Mouse (Mus musculus) splenic B cell, adult 2 months (primary cell): ENCODE measurements around the gene Wdr90.

Source experiments
- DNase-seq: peaks from one replicate; pipeline ENCODE4 v3.0.0-alpha.2; 2011; ENCODE audit warnings: low read depth, low spot score
- H3K27me3 ChIP-seq: 2 replicates; pipeline ENCODE4 v1.6.1; 2012; ENCODE audit warnings: mild to moderate bottlenecking, low read length, moderate library complexity, mixed read lengths; ENCODE audit not compliant: control insufficient read depth, poor library complexity, insufficient read depth, severe bottlenecking
- H3K36me3 ChIP-seq: 2 replicates; pipeline ENCODE4 v1.6.1; 2012; ENCODE audit warnings: mild to moderate bottlenecking, low read length, moderate library complexity, mixed read lengths; ENCODE audit not compliant: control insufficient read depth, poor library complexity, insufficient read depth, severe bottlenecking

The Wdr90 gene

DNA sequence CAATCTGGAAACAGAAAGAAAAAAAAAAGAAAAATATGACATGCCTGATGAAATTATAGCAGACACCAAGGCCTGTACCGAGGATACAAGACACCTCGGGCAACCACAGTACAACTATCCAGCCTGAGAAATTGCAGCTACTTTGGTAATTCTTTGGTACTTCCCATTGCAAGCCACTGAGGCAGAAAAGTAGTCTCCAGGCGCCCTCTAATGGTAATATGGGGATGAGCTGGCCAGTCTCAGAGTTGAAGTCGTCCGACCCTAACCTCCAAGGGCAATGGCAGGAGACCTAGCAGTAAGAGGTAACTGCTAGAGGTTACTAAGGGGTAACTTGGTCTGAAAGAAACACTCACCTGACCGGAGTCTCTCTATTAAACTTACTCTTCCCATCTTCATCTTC, 60.3 kb downstream of the Wdr90 start:
- Histone ChIP-seq H3K36me3 (no peaks in the 10 kb centered on the region), H3K27me3 (no peaks in the 10 kb centered on the region)
- DNase-seq, result peak; percentile 89

DNA sequence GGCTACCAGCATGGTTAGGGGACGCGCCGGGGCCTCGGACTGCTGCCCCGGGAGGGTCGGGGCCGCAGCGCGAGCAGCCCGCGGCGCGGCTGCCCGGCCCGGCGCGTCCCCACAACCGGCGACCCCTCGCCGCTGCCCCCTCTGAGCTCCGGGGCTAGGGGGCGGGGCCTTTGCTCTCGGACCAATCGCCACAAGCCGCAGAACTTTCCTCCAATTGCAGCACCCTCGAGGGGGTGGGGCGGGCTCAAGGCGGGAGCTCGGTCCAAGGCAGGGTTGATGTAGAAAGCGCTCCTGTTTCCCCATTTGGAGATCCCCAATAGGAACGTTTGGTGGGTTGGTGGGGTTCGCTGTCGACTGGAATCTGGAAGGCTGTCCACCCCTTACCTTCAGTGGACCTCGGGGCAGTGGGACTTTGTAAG, 64.3 kb downstream of the Wdr90 start, which contains the start of gene Metrn:
Metrn (minus strand) TSS at position 186 of the 419 bp plus-strand sequence.
- no peaks in the 10 kb centered on the region for H3K27me3 ChIP-seq
- no peaks in the 10 kb centered on the region for H3K36me3 ChIP-seq
- DNase-seq, result peak; percentile 81

DNA sequence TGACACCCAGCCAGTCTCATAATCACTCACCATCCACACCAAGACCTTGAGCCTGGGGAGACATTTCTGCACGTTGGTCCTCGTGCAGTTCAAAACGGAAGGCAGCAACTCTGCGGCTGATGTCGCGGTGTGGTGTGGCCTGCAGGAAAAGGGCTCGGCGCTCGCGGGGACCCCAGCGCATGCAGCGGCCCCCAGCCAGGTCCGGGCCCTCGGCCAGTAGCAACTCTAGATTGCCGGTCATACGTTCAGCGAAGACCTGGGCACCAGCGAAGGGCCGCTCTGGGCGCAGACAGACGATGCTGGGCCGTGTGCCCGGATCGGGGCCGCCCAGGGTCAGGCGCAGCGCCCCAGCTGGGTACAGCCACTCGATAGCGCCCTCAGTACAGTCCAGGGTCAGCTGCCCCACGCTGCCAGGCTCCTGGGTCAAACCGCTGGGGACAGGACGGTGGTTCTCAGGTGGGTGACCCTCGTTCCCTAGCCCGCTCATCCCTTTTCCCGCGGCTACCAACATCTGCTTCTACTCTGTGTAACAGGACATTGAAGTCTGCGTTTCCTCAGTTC, 65.0 kb downstream of the Wdr90 start:
- H3K27me3 ChIP-seq, result no peaks in the 10 kb centered on the region
- no peaks in the 10 kb centered on the region for H3K36me3 ChIP-seq
- DNase-seq, result no peak

DNA sequence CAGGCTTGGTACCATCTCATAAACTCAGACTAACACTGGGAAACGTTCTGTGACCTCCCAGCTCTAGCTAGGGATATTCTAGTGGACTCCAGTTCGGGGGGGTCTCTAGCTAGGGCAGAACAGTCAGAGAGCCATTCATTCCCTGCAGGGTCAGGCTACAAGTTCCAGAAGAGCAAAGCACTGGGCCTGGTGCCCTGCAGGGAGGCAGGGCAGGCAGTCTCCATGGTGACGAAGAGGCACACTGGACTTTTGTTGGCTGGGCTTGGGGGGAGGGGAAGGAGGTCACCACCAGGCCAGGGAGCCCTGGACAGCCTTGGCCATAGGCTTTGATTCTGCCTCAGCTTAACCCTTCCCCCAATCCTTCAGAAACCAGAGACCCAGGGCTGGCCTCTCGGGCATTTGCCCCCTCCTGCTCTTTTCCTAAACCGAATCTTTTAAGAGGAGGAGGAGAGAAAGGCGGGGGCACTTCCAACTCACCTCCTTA, 65.7 kb downstream of the Wdr90 start, which contains the start of gene AC134908.4:
AC134908.4 (minus strand) TSS at position 51 of the 484 bp plus-strand sequence.
- DNase-seq, result no peak
- Histone ChIP-seq H3K27me3 (no peaks in the 10 kb centered on the region), H3K36me3 (no peaks in the 10 kb centered on the region)

DNA sequence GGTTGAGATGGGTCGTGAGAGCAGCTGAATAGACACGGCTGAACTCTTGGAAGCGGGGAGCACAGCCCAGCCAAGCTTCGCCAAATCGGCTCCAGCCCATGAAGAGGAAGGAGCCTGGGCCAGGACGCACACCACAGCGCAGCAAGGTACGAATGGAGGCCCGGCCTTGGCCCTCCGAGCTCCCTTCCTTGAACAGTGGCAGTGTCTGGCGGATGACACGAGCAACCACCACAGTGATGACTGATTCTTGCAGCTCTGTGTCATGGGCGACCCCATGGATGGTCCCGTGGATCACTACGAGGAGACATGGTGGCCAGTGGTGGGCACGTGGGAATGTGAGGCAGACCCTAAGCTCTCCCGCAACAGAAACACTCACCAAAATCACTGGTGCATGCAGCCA, 66.3 kb downstream of the Wdr90 start:
- no peaks in the 10 kb centered on the region for H3K36me3 ChIP-seq
- no peak for DNase-seq
- no peaks in the 10 kb centered on the region for H3K27me3 ChIP-seq
